Mouse (Mus musculus) brain, adult 2 months (tissue): Measurements from ENCODE around the gene Hspa1b.
"Not testable (repeated sequence)": the region's sequence is repeated elsewhere in the genome, so short reads cannot be mapped to it uniquely, and the experiment has no call there.

Experiments
- DNase-seq: peaks from one replicate; pipeline ENCODE4 v3.0.0; 2011; ENCODE audit warnings: low read depth, low spot score

Hspa1b gene

DNA sequence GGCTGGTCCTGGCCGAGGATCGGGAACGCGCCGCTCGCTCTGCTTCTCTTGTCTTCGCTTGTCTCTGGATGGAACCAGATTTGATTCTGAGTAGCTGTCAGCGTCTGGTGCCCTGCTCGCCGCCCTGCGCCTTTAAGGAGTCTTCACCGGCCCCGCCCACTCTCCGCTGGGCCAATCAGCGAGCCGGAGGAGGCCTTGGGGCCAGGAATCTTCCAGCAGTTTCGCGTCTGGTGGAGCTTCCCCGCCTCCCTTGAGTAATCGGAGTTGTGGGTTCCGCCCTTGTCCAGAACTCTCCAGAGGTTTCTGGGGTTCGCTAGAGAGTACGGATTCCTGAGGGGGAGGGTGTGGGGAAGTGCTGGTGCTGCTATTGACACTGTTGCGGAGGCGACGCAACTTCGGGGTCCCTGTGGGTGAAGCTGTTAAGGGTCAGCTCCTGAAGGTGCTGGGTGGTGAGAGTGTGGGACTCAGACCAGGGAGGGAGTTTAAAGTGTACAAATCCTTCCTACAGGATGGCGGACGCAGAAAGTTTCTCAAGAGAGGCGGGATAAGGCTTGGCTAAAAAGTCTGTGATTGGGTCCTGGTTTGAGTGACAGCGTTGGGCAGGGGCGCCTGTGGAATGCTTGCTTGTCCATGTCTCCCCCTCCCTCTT lies at the start of gene Hspa1b:
Gene Hspa1b (minus strand): TSS at position 109 of the 649 bp plus-strand sequence.
- peak; percentile 80 for DNase-seq

DNA sequence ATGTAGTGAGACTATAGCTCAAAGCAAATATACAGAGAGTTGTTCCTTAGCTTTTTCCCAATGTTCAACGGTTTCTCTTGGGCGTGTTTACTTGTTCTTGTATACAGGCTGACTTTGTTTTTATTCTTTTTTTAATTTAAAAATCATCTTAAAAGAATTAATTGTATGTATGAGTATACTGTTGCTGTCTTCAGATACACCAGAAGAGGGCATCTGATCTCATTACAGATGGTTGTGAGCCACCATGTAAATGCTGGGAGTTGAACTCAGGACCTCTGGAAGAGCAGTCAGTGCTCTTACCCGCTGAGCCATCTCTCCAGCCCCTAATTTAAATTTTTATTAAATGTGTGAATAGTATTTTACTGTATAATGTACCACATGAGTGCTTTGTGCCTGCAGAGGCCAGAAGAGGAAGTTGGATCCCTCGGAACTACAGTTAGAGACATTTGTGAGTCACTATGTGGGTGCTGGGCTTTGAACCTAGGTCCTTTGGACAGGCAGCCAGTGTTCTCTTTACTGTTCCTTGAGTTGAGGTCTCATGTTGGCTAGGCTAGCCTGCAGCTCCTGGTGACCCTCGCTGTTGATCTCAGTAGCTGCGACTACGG lies 48.5 kb upstream of the Hspa1b start:
- no peak for DNase-seq

DNA sequence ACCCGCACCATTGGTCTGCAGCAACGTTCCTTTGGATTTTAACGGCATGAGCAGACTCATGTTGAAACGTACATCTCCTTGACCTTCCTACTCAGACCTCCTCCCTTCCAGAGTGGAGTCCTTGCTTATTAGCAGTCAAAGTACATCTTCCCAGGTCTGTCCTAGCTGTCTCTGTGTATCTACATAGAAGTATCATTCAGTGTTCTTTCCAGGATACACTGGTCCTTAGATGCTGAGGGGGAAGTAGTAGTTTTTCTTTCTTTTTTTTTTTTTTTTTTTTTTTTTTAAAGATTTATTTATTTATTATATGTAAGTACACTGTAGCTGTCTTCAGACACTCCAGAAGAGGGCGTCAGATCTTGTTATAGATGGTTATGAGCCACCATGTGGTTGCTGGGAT lies 46.9 kb upstream of the Hspa1b start:
- DNase-seq, result not testable (repeated sequence)

DNA sequence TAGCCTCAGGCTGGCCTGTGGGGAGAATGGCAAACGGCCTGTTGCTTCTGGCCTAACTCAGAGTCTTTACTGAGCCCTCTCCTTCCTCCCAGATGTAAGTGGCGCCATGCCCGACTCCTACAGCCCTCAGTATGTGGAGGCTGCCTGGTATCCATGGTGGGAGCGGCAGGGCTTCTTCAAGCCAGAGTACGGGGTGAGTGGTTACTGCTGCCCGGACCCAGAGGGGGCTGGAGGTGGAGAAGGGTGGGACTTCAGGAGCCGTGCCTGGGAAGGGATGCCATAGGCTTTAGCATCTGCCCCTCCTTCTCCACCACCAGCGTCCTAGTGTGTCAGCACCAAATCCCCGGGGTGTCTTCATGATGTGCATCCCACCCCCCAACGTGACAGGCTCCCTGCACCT lies 46.1 kb upstream of the Hspa1b start:
- no peak for DNase-seq

DNA sequence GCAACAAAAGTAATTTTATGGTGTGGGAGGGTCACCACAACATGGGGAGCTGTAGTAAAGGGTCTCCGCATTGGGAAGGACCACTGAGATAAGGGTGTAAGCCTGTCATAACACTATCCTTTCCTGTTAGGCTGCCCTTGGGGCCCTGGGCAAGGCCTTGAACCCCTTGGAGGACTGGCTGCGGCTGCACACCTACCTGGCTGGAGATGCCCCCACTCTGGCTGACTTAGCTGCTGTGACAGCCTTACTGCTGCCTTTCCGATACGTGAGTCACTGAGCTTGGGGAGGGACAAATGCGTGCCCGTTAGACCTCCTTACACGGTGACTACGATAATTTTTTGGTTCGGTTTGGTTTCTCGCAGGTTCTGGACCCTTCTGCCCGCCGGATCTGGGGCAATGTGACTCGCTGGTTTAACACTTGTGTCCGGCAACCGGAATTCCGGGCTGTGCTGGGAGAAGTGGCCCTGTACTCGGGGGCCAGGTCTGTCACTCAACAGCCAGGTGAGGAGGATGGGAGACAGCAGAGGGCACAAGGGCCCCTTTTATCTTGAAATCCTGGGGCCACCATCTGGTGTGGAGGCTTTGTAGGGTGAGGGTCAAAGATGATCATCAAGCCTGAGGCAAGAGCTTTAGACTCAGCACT lies 45.2 kb upstream of the Hspa1b start:
- no peak for DNase-seq

DNA sequence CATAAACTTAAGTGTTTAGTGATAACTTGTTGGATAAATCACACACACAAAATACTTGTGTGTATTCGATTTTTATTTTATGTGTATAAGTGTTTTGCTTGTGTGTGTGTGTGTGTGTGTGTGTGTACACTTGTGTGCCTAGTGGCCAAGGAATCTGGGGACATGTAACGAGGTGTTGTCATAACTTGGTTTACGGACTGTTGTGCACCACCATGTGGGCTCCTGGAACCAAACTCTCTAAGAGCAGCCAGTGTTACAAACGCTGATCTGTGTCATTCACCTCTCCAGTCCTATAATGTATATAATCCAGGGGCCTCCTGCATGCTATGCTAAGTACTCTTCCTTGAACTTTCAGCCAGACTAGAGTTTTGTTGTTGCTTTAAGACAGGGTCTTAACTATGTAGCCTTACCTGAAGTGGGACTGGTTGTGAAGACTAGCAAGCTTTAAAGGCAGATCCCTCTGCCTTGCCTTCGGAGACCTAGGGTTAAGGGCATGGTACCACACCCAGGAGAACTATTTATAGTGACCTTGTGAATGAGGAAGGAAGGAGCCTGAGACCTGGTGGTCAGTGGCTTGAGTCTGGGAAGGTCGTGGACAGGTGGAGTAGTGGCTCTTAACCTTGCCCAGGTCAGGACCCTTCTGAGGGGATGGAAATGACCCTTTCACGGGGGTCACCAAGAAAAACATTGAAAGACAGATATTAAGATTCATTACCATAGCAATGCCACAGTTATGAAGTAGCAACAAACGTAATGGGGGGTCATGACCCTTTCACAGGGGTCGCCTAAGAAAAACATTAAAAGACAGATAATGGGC lies 44.2 kb upstream of the Hspa1b start:
- no peak for DNase-seq

DNA sequence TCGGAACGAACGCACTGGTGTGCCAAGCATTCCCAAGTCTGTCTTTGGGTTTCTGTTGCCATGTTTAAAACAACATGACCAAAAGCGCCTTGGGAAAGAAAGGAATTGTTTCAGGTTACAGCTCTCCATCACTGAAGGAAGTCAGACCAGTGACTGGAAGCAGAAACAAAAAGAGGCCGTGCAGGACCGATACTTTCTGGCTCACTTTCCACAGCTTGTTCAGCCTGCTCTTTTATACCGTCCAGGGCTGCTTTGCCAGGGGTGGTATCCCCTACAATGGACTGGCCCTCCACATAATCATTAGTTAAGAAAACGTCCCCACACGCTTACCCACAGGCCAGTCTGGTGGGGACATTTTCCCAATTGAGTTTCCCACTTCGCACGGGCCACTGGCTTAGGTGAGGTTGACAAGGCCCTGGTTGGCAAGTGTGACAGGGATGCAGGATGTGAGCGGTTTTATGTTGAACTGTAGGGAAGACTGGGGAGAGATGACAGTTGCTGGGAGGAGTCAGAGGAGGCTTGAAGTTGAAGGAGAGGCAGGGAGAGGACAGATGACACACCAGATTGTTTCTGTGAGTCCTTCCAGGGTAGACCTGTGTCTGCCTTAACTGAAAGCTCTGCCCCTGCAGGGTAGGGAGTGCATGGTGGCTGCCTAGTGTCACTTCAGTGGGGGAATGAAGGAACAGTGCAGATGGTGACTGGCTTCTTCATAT lies 43.3 kb upstream of the Hspa1b start:
- peak; percentile 48 for DNase-seq

DNA sequence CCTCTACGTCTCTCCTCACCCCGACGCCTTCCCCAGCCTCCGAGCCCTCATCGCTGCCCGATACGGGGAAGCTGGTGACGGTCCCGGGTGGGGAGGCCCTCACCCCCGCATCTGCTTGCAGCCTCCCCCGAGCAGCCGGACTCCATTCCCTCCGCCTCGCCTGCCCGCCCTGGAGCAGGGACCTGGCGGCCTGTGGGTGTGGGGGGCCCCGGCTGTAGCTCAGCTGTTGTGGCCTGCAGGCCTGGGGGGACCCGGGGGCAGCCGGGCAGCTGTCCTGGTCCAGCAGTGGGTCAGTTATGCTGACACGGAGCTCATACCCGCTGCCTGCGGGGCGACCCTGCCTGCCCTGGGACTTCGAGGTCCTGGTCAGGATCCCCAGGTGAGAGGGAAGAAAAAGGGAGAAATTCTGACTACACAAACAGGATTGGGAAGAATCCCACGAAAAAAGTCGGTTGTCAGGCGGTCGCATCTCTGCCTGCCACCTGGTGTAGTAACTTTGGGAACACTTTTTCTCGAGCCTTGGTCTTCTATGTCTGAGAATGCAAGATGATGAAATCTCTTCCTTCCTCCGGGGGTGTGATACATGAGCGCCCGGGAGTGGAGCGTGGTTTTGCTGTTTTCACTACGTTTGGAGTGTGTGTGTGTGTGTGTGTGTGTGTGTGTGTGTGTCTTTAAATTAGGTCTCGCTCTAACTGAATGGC lies 42.6 kb upstream of the Hspa1b start:
- DNase-seq, result peak; percentile 69

DNA sequence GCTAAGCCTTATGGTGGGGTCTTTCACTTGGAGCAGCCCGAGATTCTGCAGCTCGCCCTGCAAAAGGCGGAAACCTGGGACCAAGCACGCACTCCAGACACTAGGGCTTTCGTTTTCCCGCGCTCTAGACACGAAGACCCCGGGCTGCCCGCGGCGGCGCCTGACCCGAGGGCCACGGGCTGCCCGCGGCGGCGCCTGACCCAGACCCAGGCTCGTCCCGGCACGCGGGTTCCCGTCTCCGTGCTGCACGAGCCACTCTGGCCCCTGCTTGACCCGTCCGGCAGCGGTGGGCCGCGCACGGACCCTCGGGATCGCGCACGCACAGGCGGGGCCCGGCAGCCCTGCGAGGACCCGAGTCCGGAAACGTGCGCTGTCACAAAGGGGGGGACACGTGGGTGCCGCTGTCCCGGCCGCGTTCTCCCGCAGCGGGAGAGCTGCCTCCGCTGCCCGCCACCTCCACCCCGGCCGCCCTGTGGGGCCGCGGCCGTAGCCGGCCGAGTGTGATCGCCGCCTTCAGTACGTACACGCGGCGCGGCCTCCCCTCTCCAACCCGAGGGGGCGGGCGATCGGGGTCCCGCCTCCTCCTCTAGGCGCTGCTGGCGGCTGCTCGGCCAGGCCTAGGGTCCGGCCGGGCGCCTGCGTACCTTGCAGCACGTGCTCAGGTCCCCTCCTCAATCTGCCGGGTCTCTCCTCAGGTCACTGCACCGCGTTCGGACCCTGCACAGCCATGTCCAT lies 41.8 kb upstream of the Hspa1b start, which contains the start of gene Vars:
Gene Vars (plus strand): TSS at position 271 of the 735 bp plus-strand sequence.
- peak; percentile 86 for DNase-seq

DNA sequence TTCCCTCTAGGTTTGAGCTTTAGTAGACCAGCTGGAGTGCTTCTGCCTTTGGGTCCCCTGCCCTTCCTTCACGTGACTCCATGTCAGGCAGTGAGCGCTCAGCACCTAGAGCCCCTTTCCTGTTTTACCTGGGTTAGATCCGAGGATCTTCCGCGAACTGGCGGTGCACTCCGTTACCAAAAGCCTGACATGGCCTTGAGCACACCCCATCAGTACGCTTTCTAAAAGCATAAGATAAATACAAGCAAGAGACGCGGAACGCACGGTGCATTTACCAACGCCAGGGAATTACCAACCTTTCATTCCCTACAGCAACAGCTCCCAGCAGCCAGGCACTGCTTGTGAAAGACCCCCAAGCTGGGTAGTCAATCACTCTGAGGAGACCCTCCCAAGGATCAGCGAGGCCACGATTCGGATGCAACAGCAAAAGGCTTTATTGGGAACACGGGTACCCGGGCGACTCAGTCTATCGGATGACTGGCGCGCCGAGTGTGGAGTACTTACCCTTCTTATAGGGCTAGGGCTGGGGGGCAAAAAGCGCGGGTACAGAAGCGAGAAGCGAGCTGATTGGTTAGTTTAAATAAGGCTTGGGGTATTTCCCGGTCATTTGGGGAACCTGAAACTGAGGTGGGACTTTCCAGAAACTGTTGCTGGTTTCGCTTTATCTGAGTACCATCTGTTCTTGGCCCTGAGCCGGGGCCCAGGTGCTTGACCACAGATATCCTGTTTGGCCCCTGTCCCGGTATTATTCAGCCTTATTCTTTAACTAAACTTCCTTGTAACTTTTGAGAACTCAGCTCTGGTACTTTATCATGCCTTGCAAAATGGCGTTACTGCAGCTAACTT lies 41.1 kb upstream of the Hspa1b start:
- not testable (repeated sequence) for DNase-seq

DNA sequence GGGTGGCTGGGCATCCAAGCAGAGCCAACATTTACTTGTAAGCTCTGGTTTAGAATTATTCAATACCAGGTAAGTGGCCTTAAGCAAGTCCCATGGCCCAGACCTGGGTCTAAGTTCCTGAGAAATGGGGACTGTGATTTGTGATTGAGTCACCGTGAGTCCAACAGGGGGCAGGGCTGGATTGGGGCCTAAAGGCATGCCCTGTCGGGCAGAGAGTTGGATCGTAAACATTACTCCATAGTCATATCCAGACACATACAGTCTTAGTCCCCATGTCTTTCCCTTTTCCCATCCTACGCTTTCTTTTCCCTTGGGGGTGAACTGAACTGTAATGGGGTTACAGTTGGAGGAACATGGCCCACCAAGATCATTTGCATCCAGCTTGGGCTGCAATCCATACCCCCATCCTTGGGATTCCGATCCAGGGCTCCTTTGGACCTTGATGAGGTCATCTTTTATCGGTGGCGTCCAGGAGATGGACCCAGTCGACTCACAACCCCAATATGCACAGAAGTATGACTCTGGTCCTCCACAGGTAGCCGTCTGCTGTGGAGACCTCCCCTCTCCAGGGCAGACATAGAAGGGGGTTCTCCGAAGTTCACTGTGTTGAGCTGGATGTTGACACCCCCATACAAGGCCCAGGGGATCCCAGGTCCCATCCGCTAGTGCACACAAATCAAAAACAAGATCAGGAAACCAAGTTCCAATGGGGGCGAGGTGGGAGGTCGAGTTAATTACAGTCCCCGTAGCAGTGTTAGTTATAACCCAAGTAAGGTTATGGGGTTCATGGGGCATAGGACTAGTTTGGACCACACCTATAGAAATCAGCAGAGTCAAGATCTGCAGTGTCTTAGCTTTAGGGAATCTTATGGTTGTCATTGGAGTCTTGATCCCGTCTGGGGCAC lies 39.7 kb upstream of the Hspa1b start:
- DNase-seq, result no peak

DNA sequence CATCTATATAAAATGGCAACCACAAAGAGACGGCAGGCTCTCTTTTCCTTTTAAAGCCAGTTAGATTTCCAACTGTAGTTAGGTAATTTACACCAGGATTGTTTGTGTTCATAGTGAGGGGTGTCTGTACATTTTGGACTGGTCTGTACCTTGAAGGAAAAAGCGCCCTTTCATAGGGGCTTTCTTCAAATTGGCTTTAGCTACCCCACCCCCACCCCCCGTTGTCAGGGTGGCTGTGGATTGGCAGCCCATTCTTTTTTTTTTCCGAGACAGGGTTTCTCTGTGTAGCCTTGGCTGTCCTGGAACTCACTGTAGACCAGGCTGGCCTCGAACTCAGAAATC lies 38.1 kb upstream of the Hspa1b start:
- no peak for DNase-seq

DNA sequence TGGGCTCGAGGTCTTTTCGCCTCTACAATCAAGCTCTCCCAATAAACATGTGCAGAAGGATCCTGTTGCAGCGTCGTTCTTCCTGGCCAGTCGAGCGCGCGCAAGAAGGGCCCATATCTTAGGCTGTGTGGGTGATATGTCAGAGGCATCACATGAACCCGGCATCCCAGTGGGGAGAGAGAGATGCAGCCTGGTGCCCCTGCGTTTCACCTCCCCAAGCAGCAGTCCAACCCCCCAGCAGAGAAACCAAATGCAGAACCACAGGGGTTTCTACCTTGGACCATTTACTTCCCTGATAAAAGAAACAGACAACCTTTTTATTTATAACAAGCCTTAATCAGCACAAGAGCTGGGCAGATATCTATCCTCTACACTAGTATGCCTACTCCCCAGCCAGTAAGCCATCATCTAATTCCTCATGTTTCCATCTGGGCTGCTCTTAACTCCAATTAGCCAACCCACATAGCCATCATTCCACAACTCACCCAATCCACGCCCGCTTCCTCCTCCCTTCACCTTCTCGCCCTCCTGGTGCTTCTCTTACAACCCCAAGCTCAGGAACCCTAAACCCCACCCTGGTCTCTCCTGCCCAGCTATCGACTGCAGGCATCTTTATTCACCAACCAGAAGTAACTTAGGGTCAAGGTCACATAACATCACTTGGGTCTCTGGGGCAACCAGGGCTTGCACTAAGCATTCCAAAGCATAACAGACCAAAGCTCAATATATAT lies 37.5 kb upstream of the Hspa1b start:
- DNase-seq, result no peak

DNA sequence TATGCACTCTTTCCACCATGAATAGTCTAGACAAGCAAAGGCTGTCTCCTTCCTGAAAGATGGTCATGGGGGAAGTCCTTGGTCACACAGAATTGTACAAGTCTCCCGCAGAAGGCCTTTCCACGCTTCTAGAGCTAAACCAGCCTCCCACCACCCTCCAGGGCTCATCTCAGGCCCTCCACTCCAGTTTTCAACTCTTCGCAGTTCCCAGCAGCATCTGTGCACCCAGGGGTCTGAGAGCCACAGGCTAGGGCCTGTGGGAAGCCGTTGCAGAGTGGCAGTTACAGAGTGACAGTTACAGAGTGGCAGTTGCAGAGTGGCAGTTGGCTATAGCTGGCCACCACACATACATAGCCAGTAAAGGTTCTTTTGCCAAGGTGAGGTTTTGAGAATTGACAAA lies 36.9 kb upstream of the Hspa1b start:
- not testable (repeated sequence) for DNase-seq

DNA sequence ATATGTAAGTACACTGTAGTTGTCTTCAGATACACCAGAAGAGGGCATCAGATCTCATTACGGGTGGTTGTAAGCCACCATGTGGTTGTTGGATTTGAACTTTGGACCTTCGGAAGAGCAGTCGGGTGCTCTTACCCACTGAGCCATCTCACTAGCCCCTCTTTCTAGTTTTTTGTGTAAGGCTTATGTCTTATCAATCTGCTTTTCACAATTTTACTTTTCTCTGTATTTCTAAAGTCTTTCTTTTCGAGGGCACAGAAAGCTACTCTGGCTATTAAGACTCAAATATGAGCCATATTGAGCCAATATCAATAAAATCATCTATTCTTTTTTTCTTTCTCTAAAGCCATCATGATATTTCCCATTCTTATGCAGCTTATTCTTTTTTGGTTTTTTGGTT lies 36.2 kb upstream of the Hspa1b start:
- DNase-seq, result not testable (repeated sequence)

DNA sequence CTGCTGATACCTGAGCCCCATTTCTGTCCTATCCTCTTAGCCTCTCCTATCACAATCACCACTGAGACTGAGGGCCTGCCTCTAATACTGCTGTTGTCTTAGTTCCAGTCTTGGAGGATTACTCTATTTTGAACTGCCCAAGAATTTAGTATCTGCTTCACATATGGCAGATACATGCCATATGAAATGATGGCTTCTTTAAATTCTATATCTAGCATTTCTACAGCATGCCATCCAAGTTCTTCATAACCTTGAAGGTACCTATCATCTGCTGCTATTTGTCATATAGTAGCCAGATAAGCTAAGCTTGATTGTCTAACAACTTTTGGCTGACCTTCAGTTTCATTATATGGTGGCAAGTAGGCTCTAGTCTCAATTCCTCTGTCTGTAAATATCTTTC lies 35.7 kb upstream of the Hspa1b start:
- DNase-seq, result no peak

DNA sequence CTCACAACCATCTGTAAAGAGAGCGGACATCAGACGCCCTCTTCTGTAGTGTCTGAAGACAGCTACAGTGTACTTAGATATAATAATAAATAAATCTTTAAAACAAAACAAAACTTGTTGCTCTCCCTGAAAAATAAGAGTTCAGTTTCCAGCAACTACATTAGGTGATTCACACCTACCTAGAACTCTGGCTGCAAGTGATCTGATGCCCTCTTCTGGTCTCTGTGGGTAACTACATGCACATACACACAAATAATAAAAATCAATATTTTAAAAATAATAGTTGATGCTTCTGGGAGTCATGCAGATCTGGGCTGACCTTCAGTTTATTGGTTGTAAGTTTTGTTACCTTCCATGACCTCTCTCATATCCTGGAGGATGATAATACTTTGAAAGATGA lies 25.2 kb upstream of the Hspa1b start:
- DNase-seq, result peak; percentile 67

DNA sequence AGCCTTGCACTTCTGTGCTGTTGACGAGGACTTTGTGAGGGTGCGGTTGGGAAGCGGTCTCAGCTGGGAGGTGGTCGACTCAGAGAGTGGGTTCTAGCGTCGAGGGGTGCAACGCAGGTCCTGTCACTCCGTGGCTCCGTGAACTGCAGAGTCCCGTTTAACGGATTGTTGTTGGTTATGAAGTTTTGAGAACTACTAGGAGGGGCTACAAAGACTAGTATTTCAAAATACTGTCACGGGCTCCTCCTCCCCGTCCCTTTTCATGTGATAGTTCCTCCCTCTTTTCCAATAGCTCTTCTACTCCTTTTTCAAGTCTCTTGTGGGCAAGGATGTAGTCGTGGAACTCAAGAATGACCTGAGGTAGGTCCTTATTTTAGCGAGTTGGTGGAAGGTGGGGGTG lies 23.3 kb upstream of the Hspa1b start:
- DNase-seq, result no peak
